Mouse (Mus musculus) Muller cell, postnatal 12 days (primary cell): Measurements from ENCODE around the gene Hip1r.
A peak's percentile ranks its signal among the peaks of the same experiment; 100 is the strongest.
"Not testable (repeated sequence)": the region's sequence is repeated elsewhere in the genome, so short reads cannot be mapped to it uniquely, and the experiment has no call there.

ENCODE experiments used
- DNase-seq: peaks from one replicate; pipeline ENCODE4 v3.0.0-alpha.2; 2015; ENCODE audit errors: inconsistent ontology term

Hip1r gene

DNA sequence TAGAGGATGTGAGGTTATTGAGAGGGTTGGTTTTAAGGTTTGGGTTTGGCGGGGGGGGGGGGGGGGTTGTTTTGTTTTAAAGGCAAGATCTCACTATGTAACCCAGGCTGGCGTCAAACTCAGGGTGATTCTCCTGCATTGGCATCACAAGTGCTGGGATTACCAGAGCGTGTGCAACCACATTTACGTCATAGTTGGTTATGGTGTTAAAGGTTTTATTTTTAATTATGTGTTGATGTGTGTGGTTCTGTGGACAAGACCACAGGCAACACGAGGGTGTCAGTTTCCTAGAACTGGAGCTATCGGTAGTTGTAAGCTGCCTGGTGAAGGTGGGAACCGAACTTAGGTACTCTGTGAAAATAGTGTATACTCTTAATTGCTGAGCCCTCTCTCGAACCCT is 62.4 kb downstream of the Hip1r start:
- no peak for DNase-seq

DNA sequence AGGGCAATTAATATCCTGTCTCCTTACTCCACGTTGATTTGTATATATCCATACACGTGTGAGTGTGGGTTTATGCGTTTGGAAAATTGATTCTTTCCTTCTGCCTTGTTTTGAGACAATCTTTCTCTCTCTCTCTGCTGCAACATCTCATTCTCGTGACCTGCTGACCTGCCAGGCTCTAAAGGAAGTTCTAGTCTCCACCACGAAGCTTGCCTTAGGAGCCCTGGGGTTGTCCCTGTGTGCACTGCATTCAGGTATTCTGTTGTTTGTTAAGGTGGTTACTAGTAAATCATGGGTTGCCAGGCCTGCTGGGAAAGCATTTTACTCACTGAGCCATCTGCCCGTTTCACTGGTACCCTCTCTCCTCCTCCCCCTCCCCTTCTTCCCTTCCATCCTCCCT is 62.9 kb downstream of the Hip1r start:
- DNase-seq, result no peak

DNA sequence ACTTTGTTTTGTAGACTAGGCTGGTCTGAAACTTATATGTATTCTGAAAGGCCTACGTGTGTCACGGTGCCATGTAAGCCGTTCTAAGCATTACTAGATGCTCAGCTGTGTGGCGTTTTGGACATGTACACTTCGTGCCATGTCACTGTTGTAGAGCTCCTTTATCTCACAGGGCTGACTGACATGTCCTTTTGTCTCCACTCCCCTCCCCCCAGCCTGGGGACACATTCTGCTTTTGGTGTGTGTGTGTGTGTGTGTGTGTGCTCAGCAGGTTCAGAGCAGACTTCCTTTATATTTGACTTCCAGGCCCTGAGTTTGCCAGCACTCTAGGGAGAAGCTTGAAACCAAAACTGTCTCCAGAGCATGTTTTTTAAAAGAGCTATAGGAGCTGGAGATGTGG is 63.4 kb downstream of the Hip1r start:
- no peak for DNase-seq

DNA sequence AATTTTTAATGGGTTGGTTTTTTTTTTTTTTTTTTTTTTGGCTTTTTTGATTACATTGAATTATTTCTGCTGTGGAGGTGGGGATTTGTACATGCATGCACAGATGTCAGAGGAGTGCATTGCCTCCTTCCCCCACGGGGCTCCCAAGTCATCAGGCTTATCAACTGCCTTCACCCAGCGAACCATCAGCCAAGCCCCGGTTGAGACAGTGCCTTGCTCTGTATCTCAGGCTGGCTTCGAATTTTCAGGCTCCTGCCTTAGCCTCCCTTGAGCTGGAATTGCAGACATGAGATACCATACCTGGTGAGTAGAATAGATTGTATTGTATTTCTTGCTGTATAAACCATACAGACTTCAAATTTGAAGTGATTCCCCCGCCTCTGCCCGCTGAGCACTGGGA is 66.2 kb downstream of the Hip1r start:
- DNase-seq, result no peak

DNA sequence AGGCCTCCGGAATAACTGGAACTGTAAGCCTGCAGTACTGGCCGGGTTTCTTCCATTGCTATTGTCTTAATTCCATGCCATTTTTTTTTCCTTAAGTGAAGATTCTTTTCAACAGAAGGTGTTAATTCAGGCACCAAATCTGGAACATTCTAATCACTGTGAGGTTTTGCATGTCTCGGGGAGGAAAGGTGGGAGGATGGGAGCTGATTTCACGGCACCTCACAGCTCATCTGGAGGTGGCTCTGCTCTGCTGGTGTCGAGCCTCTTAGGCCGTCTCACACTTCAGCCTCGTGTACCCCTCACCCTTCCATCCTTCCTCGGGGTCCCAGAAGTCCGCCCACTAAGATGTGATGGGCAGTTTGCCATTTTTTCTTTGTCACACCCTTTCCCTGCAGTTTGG is 67.7 kb downstream of the Hip1r start:
- no peak for DNase-seq

DNA sequence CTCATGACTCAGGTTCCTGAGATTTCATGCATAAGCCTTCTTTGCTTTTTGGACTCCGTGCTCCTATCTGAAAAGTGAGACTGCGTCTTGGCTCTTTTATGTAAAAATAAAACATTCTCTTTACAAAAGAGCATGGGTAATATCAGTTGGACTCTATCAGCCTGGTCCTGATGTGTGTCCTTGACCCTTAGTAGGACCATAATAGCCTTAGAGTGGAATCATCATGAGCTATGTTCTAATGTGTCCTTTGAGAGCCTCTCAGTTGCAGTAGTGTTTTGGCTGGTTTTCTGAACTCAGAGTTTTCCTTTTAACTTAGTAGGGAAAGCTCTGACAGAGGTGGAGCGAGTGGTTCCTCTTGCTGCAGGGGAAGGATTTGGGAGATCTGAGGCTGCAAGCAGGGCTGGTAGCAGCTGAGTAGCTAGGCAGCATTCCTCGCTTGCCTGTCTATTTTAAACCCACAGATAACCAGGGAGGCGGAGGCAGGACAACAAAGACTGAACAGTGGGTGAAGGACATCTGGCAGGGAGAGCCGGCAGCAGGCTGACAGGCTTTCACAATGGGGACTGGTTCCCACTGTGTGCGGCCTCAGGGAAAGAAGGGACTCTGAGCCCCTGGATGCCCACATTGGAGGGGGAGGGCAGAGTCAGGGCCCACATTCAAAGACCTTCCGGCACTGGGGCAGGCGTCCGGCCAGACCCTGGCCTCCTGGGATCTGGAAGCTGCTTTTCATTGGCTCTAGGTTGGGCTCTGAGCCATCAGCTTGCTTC is 70.0 kb downstream of the Hip1r start:
- peak; percentile 96 for DNase-seq

DNA sequence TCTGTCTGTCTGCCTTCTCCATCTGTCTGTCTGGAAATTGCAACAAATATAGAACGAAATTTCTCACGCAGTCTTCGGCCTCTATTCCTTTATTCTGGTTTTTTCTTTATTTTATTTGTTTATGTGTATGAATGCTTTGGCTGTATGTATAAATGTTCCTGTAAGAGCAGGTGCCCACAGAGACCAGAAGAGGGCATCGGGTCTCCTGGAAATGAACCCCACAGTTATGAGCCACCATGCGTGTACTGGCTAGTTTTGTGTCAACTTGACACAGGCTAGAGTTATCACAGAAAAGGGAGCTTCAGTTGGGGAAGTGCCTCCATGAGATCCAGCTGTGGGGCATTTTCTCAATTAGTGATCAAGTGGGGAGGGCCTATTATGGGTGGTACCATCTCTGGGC is 70.6 kb downstream of the Hip1r start:
- no peak for DNase-seq

DNA sequence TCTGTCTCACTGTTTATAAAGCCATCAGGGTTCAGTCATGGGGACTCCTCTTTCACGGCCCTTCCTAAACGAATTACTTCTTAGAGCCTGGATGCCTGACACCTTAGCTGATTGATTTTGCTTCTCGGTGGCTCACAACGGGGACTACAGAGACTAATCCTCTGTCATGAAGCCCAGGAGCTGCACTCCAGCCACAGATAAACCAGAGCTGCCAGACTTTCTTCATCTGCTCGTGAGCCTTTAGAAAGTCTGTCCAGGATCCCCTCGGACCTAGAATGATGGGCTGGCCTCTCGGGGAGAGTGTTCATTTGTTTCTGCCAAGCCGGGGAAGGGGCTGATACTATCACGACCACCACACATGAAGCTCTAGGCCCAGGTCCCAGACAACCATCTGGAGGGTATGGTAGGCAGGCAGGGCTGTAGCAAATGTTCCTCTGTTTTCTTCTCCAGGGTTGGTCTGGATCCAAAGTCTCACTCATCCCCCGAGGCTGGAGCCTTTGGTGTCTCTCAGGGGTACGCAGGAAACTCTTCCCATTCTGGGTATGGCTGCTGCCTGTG is 72.1 kb downstream of the Hip1r start:
- DNase-seq, result no peak

DNA sequence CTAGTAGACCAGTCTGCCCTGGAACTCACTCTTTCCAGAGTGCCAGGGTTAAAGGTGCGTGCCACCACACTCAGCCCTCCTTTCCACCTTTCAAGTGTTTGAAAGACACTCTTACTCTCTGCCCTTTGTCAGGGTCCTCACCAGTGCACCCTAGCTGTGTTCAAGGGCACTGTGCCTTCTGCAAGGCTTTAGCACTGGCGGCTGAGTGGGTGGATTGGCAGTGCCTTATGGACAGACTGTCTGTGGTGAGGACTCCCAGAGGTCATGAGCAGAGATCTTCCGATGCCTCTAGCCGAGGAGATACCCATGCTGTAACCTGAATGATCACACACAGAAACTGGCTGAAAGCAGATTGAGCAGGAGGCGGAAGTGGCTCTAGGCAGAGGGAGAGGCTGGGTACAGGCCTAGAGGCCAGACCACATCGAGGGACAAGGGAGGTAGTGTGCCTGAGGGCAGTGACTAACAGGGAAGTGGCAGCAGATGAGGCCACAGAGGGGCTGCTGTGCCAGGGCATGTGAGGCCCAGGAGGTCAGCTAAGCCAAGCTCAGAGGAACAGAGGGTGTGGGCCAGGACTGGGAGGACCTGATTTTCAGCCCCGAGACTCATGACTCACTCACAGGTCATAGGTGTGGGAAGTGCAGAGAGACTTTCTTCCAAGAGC is 73.4 kb downstream of the Hip1r start:
- DNase-seq, result peak; percentile 85

DNA sequence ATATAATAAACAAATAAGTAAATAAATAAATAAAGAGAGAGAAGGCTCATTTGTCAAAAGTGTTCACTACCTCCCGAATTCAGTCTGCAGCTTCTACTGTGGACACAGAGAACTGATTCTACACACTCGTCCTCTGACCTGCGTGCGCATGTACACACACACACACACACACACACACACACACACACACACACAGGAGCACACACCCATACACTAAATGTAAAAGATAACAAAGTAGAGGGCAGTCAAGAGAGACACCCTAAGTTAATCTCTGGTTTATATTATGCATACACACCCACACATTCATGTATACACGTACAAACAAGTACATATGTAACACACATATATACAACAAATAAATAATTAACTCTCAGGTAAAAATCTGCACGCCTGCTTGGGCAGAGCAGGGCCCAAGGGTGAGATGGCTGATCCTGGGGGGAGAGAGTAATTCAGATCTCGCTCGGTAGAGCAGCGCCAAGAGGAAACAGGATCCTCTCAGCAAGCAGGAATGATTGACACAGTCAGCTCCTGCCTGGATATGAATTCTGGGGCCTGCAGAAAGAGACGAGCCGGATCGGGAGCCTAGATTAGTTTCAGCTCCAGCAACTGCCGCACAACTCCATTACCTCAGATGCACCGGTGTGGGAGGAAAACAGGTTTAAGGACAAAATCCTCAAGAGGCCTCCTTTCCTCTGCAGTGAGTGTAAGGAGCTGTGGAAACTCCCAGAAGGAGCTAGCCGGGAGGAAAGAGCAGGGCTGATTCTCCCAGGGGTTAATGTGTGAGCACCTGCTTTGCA is 76.0 kb downstream of the Hip1r start:
- no peak for DNase-seq

DNA sequence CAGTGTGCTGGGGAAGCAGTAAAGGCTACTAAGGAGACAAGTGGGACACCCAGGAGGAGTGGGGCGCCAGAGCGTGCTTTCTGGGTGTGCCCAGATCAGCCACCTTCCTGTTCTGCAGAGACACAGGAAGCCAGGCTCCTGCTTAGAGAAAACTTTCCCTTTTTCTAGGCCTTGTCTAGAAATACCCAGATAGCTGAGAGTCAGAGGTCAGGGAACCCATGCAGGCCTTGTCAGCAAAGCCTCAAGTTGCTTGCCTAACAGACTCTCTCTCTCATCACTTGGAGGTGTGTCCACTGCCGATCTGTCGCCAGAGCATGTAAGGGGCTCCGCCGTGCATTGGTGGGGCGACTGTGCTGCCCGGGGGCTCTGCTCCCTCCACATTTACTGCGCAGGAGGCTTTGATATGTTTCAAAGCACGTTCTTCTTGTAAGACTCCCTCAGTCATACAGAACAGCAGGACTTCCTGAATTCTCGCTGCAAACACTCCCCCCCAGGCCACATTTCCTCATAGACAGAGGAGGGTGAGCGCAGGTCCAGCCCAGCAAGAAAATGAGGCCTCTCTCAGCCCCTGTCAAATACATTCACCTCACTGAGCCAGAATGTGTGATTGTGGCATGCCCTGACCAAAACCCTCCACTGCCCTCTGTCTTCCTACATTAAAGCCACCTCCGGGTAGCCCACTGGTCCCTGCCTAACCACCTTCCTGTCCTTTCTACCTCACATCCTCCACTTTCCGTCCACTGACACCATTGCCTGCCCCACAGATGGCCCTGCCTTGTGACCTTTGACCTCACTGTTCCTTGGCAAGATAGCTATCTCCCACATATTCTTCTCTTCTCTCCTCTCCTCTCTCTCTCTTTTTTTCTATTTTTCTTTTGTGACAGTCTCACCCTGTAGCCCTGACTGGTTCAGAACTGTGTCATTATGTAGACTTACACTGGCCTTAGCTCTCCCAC is 76.9 kb downstream of the Hip1r start:
- DNase-seq, result peak; percentile 29

DNA sequence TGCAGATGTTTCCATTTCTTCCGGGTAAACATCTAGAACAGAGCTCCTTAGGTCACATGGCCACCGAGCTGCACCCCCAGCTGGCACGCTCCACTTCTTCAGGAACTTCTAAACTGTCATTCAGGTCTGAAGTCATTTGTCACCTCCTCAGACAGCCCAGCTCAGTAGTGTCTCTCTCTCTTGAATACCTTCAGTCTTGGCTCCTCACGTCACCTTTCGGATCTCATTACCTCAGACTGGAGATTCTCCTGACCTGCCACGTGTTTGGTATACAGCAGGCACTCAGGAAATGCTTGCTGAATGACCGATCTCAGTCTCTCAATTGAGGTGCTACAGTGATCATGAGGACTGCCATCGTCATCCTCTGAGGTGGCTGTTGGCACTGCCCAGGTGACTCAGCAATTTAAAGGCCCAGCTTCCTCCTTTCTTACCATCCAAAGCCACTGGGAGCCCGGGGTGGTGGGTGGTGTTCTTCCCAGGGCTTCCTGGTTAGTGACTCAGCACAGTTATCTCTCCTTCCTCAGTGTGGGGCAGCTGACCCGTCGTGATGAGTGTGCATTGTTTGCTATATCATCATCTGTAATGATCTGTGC is 78.6 kb downstream of the Hip1r start:
- peak; percentile 61 for DNase-seq

DNA sequence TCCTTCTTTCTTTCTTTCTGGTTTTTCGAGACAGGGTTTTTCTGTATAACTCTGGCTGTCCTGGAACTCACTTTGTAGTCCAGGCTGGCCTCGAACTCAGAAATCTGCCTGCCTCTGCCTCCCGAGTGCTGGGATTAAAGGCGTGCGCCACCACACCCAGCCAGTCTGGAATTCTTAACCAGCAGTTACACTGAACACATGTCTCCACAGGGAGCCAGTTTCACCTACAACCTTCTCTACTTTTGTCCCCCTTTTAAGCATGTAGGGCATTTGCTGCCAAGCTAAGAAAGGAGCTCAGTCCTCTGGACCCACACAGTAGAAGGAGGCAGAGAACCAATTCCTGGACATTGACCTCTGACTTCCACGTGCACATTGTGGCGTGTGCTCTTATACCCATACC is 79.2 kb downstream of the Hip1r start:
- DNase-seq, result not testable (repeated sequence)
